Mouse (Mus musculus) testis, postnatal 10 days (tissue): ENCODE data around the gene Fam210b.
A peak's percentile ranks its signal among the peaks of the same experiment; 100 is the strongest.

Experiments used
- DNase-seq: peaks from one replicate; pipeline ENCODE4 v3.0.0; 2021; ENCODE audit warnings: low spot score

Fam210b gene

GRCm38 (mm10) chr2:172349776-172350175 lies 4.4 kb downstream of the Fam210b start:
- DNase-seq, result no peak

GRCm38 (mm10) chr2:172350773-172351172 lies 5.4 kb downstream of the Fam210b start:
- DNase-seq, result no peak

- DNase-seq, result no peak
These were observed 7.9 kb downstream of the Fam210b start for GRCm38 (mm10) chr2:172353218-172353617.

GRCm38 (mm10) chr2:172354761-172355160 lies 9.4 kb downstream of the Fam210b start:
- DNase-seq, result no peak

- no peak for DNase-seq
These were observed 10.5 kb downstream of the Fam210b start for GRCm38 (mm10) chr2:172355833-172356232.

- DNase-seq, result no peak
These were observed 17.8 kb downstream of the Fam210b start for GRCm38 (mm10) chr2:172363176-172363575.

- DNase-seq, result peak; percentile 94
These were observed 25.3 kb downstream of the Fam210b start, which contains the start of the genes Aurka and Cstf1 for GRCm38 (mm10) chr2:172370411-172371223. Gene Aurka (minus strand): TSS chr2:172370535. Gene Cstf1 (plus strand): TSS chr2:172370681.

- no peak for DNase-seq
These were observed 25.9 kb downstream of the Fam210b start for GRCm38 (mm10) chr2:172371258-172371657.

- DNase-seq, result no peak
These were observed 31.2 kb downstream of the Fam210b start for GRCm38 (mm10) chr2:172376551-172376950.

- no peak for DNase-seq
These were observed 31.7 kb downstream of the Fam210b start for GRCm38 (mm10) chr2:172376999-172377515.

GRCm38 (mm10) chr2:172378332-172378731 lies 33.0 kb downstream of the Fam210b start:
- DNase-seq, result peak; percentile 69

GRCm38 (mm10) chr2:172380513-172380912 lies 35.1 kb downstream of the Fam210b start:
- DNase-seq, result peak; percentile 54

- DNase-seq, result no peak
These were observed 36.0 kb downstream of the Fam210b start for GRCm38 (mm10) chr2:172381341-172381740.

- DNase-seq, result no peak
These were observed 36.5 kb downstream of the Fam210b start for GRCm38 (mm10) chr2:172381898-172382297.

GRCm38 (mm10) chr2:172384715-172385114 lies 39.4 kb downstream of the Fam210b start:
- DNase-seq, result no peak

- DNase-seq, result no peak
These were observed 45.0 kb downstream of the Fam210b start for GRCm38 (mm10) chr2:172390341-172390740.

GRCm38 (mm10) chr2:172392041-172392521 lies 46.7 kb downstream of the Fam210b start:
- no peak for DNase-seq

- DNase-seq, result no peak
These were observed 48.2 kb downstream of the Fam210b start, which contains the start of gene Cass4 for GRCm38 (mm10) chr2:172393391-172394051. Gene Cass4 (plus strand): TSS chr2:172393794.

GRCm38 (mm10) chr2:172394052-172394392 lies 48.7 kb downstream of the Fam210b start:
- no peak for DNase-seq

- no peak for DNase-seq
These were observed 49.3 kb downstream of the Fam210b start for GRCm38 (mm10) chr2:172394671-172395070.

GRCm38 (mm10) chr2:172395961-172396360 lies 50.6 kb downstream of the Fam210b start:
- no peak for DNase-seq

- DNase-seq, result no peak
These were observed 54.5 kb downstream of the Fam210b start for GRCm38 (mm10) chr2:172399901-172400300.
